Mouse (Mus musculus) thymus, adult 2 months (tissue): ENCODE measurements at regions not wholly inside any gene's neighbourhood (a gene's known extent, or its start where the extent isn't known, plus 50 kb on each side); places are given as distances from the start of the nearest gene placed in this dataset.

Source experiments
- DNase-seq: peaks from one replicate; pipeline ENCODE4 v3.0.0; 2021
- H3K27ac ChIP-seq: fragments of 200-500 bp; 2 replicates; pipeline ENCODE4 v1.5.1; 2012; ENCODE audit warnings: low read length, control low read depth; ENCODE audit not compliant: control insufficient read depth, insufficient read depth
- H3K27me3 ChIP-seq: fragments of 200-500 bp; 2 replicates; pipeline ENCODE4 v1.6.1; 2012; ENCODE audit warnings: mild to moderate bottlenecking, low read length, moderate library complexity, mixed read lengths; ENCODE audit not compliant: control insufficient read depth, insufficient read depth
- H3K36me3 ChIP-seq: fragments of 200-500 bp; 2 replicates; pipeline ENCODE4 v1.6.1; 2012; ENCODE audit warnings: mild to moderate bottlenecking, low read length, moderate library complexity; ENCODE audit not compliant: control insufficient read depth, insufficient read depth
- H3K4me1 ChIP-seq: fragments of 200-500 bp; replicated peaks from 2 replicates; pipeline ENCODE4 v1.6.1; 2012; ENCODE audit warnings: low read length; ENCODE audit not compliant: control insufficient read depth, insufficient read depth
- H3K4me3 ChIP-seq: fragments of 200-500 bp; 2 replicates; pipeline ENCODE4 v1.5.1; 2012; ENCODE audit warnings: mild to moderate bottlenecking, low read length, control low read depth, moderate library complexity; ENCODE audit not compliant: control insufficient read depth, insufficient read depth
- CTCF ChIP-seq: fragments of 200-500 bp; IDR thresholded peaks from 2 replicates; pipeline ENCODE4 v1.5.1; 2012; ENCODE audit warnings: mild to moderate bottlenecking, control low read depth, low read length, moderate library complexity, borderline replicate concordance; ENCODE audit not compliant: control insufficient read depth, poor library complexity, insufficient read depth; ENCODE audit errors: extremely low read depth
- POLR2A ChIP-seq: fragments of 200-500 bp; IDR thresholded peaks from 2 replicates; pipeline ENCODE4 v1.6.1; 2012; ENCODE audit warnings: mild to moderate bottlenecking, low read length, control low read depth, moderate library complexity; ENCODE audit not compliant: control insufficient read depth, poor library complexity, insufficient read depth; ENCODE audit errors: extremely low read depth
- WGBS: fragments of 180-500 bp; shearing (Covaris S2); methylation state at CpG from one replicate; pipeline ENCODE4 v1.1.7; 2018; 5-methylcytosine and 5-hydroxymethylcytosine counted together

- no peaks in the 10 kb centered on the region for H3K36me3 ChIP-seq
- no peaks in the 10 kb centered on the region for H3K4me1 ChIP-seq
- no peak for DNase-seq
- H3K4me3 ChIP-seq: no peak overlapping the region
- no peak overlapping the region for H3K27ac ChIP-seq
- H3K27me3 ChIP-seq: no peaks in the 10 kb centered on the region
- 87% methylated on average over 4 of the region's 4 CpGs for WGBS
- TF ChIP-seq POLR2A (no peak), CTCF (no peak)
Observed at GRCm38 (mm10) chr4:31392932-31393632, 570.8 kb upstream of the Map3k7 start.

- no peaks in the 10 kb centered on the region for H3K27me3 ChIP-seq
- TF ChIP-seq CTCF (no peak), POLR2A (no peak)
- no peaks in the 10 kb centered on the region for H3K4me1 ChIP-seq
- DNase-seq: no peak
- H3K36me3 ChIP-seq: no peaks in the 10 kb centered on the region
- H3K27ac ChIP-seq: no peak overlapping the region
- 79% methylated on average over 4 of the region's 4 CpGs for WGBS
- no peak overlapping the region for H3K4me3 ChIP-seq
Observed at GRCm38 (mm10) chr4:31395538-31395937, 568.4 kb upstream of the Map3k7 start.

GRCm38 (mm10) chr4:31403976-31404375 is 559.9 kb upstream of the Map3k7 start:
- TF ChIP-seq POLR2A (no peak), CTCF (no peak)
- WGBS: 73% methylated on average over 8 of the region's 8 CpGs
- Histone ChIP-seq H3K4me1 (no peaks in the 10 kb centered on the region), H3K27ac (no peak overlapping the region), H3K36me3 (no peaks in the 10 kb centered on the region), H3K27me3 (no peaks in the 10 kb centered on the region), H3K4me3 (no peak overlapping the region)
- DNase-seq: no peak

GRCm38 (mm10) chr4:31404840-31405714 is 558.8 kb upstream of the Map3k7 start:
- Histone ChIP-seq H3K36me3 (no peaks in the 10 kb centered on the region), H3K4me1 (no peaks in the 10 kb centered on the region), H3K27ac (no peak overlapping the region), H3K4me3 (no peak overlapping the region), H3K27me3 (no peaks in the 10 kb centered on the region)
- WGBS: 66% methylated on average over 16 of the region's 16 CpGs
- DNase-seq: no peak
- TF ChIP-seq POLR2A (no peak), CTCF (no peak)

GRCm38 (mm10) chr4:31410157-31410556 is 553.7 kb upstream of the Map3k7 start:
- DNase-seq: no peak
- no peak for TF ChIP-seq CTCF
- no peak for TF ChIP-seq POLR2A
- H3K27me3 ChIP-seq: no peaks in the 10 kb centered on the region
- no peaks in the 10 kb centered on the region for H3K4me1 ChIP-seq
- WGBS: 95% methylated on average over 3 of the region's 3 CpGs
- no peak overlapping the region for H3K27ac ChIP-seq
- no peak overlapping the region for H3K4me3 ChIP-seq
- H3K36me3 ChIP-seq: no peaks in the 10 kb centered on the region

- 84% methylated on average over 9 of the region's 9 CpGs for WGBS
- no peak for DNase-seq
- TF ChIP-seq POLR2A (no peak), CTCF (no peak)
- no peaks in the 10 kb centered on the region for H3K27me3 ChIP-seq
- H3K4me1 ChIP-seq: no peaks in the 10 kb centered on the region
- H3K27ac ChIP-seq: no peak overlapping the region
- no peak overlapping the region for H3K4me3 ChIP-seq
- no peaks in the 10 kb centered on the region for H3K36me3 ChIP-seq
Observed at GRCm38 (mm10) chr4:31411770-31412525, 551.9 kb upstream of the Map3k7 start.
